Mouse (Mus musculus) CH12.LX (cell line): ENCODE results near the gene Prkch. TPM values are rescaled to one million over a fixed set of nuclear protein-coding genes. Genes with fewer than 3 reads are reported as not detected.

Experiments used
- DNase-seq: peaks from one replicate; pipeline ENCODE4 v3.0.0-alpha.2; 2013; ENCODE audit errors: extremely low read depth
- H3K27ac ChIP-seq: 2 replicates; pipeline ENCODE4 v1.5.1; 2012; ENCODE audit warnings: low read depth, mild to moderate bottlenecking, control low read depth, moderate library complexity; ENCODE audit not compliant: insufficient read depth
- H3K27me3 ChIP-seq: replicated peaks from 2 replicates; pipeline ENCODE3; 2012; ENCODE audit warnings: inconsistent platforms
- H3K36me3 ChIP-seq, 2 experiments: replicated peaks in 1 of 2; 2 replicates each; pipeline versions ENCODE3 to v1.6.1; 2012; ENCODE audit warnings: inconsistent platforms in 1 of 2, low read length in 1 of 2, mild to moderate bottlenecking in 1 of 2, mixed read lengths in 1 of 2, moderate library complexity in 1 of 2; ENCODE audit not compliant: control insufficient read depth in 1 of 2, insufficient read depth in 1 of 2
- H3K4me1 ChIP-seq, 2 experiments: 2 replicates each; pipeline ENCODE4 v1.6.1; 2012; ENCODE audit warnings: inconsistent platforms in 1 of 2, moderate library complexity in 1 of 2; ENCODE audit not compliant: insufficient read depth in 2 of 2, control insufficient read depth in 1 of 2
- H3K4me2 ChIP-seq: 2 replicates; pipeline ENCODE4 v1.6.1; 2012; ENCODE audit warnings: low read depth, mild to moderate bottlenecking, control low read depth; ENCODE audit not compliant: poor library complexity, insufficient read depth, severe bottlenecking
- H3K4me3 ChIP-seq, 3 experiments: fragments of 150-350 bp in 1 of 3; sonication (generic) in 1 of 3; replicated peaks in 1 of 3; 2 replicates each; pipeline versions ENCODE3 to v1.5.1; 2011 to 2012; ENCODE audit warnings: low read depth in 2 of 3, low read length in 2 of 3, mild to moderate bottlenecking in 2 of 3, moderate library complexity in 2 of 3, control low read depth in 1 of 3, improper control_type of control experiment in 1 of 3, inconsistent platforms in 1 of 3, mixed read lengths in 1 of 3; ENCODE audit not compliant: poor library complexity in 1 of 3
- H3K79me2 ChIP-seq: replicated peaks from 2 replicates; pipeline ENCODE4 v1.6.1; 2012; ENCODE audit warnings: mild to moderate bottlenecking, moderate library complexity; ENCODE audit not compliant: control insufficient read depth, poor library complexity, insufficient read depth, severe bottlenecking; ENCODE audit errors: extremely low read depth
- H3K9ac ChIP-seq: 2 replicates; pipeline ENCODE4 v1.6.1; 2012; ENCODE audit warnings: low read depth, mild to moderate bottlenecking, control low read depth, moderate library complexity; ENCODE audit not compliant: insufficient read depth
- H3K9me3 ChIP-seq: replicated peaks from 2 replicates; pipeline ENCODE3; 2012; ENCODE audit warnings: low read length, inconsistent platforms, mixed read lengths
- BHLHE40 ChIP-seq: IDR thresholded peaks from 2 replicates; pipeline ENCODE4 v1.6.1; 2011; ENCODE audit warnings: mild to moderate bottlenecking, low read depth, low read length, improper control_type of control experiment
- CHD2 ChIP-seq: IDR thresholded peaks from 2 replicates; pipeline ENCODE4 v1.6.1; 2011; ENCODE audit warnings: low read length, improper control_type of control experiment
- E2F4 ChIP-seq: IDR thresholded peaks from 2 replicates; pipeline ENCODE4 v1.6.1; 2011; ENCODE audit warnings: low read depth, low read length, improper control_type of control experiment; ENCODE audit not compliant: insufficient replicate concordance
- ELF1 ChIP-seq: IDR thresholded peaks from 2 replicates; pipeline ENCODE4 v1.6.1; 2014; ENCODE audit warnings: low read depth, mild to moderate bottlenecking, inconsistent platforms, low read length, improper control_type of control experiment
- ETS1 ChIP-seq: conservative IDR thresholded peaks from 2 replicates; pipeline ENCODE4 v1.6.1; 2012; ENCODE audit warnings: low read depth, mild to moderate bottlenecking, inconsistent platforms, low read length, improper control_type of control experiment, moderate library complexity
- GABPA ChIP-seq: IDR thresholded peaks from 2 replicates; pipeline ENCODE4 v1.6.1; 2012; ENCODE audit warnings: low read depth, low read length, improper control_type of control experiment, inconsistent platforms; ENCODE audit not compliant: insufficient replicate concordance
- HCFC1 ChIP-seq: IDR thresholded peaks from 2 replicates; pipeline ENCODE4 v1.6.1; 2012; ENCODE audit warnings: low read depth, mild to moderate bottlenecking, inconsistent platforms, low read length, improper control_type of control experiment
- JUND ChIP-seq: conservative IDR thresholded peaks from 2 replicates; pipeline ENCODE4 v1.6.1; 2011; ENCODE audit warnings: low read depth, low read length, improper control_type of control experiment
- KAT2A ChIP-seq: IDR thresholded peaks from 2 replicates; pipeline ENCODE4 v1.6.1; 2012; ENCODE audit warnings: low read length, improper control_type of control experiment, inconsistent platforms; ENCODE audit not compliant: insufficient replicate concordance
- MAFK ChIP-seq: IDR thresholded peaks from 2 replicates; pipeline ENCODE4 v1.6.1; 2011; ENCODE audit warnings: low read length, improper control_type of control experiment; ENCODE audit not compliant: insufficient replicate concordance
- MAX ChIP-seq: IDR thresholded peaks from 2 replicates; pipeline ENCODE4 v1.6.1; 2011; ENCODE audit warnings: low read length, improper control_type of control experiment
- MEF2A ChIP-seq: IDR thresholded peaks from 2 replicates; pipeline ENCODE4 v1.6.1; 2014; ENCODE audit warnings: low read depth, mild to moderate bottlenecking, inconsistent platforms, low read length, improper control_type of control experiment, borderline replicate concordance
- MYC ChIP-seq: IDR thresholded peaks from 2 replicates; pipeline ENCODE4 v1.6.1; 2011; ENCODE audit warnings: low read depth, mild to moderate bottlenecking, improper control_type of control experiment, low read length
- NELFE ChIP-seq: IDR thresholded peaks from 2 replicates; pipeline ENCODE4 v1.6.1; 2011; ENCODE audit warnings: low read depth, low read length, improper control_type of control experiment
- PAX5 ChIP-seq: IDR thresholded peaks from 2 replicates; pipeline ENCODE4 v1.6.1; 2012; ENCODE audit warnings: low read length, inconsistent platforms, mixed read lengths
- POLR2A ChIP-seq: IDR thresholded peaks from 2 replicates; pipeline ENCODE4 v1.6.1; 2011; ENCODE audit warnings: low read depth, mild to moderate bottlenecking, improper control_type of control experiment, low read length
- SIN3A ChIP-seq: IDR thresholded peaks from 2 replicates; pipeline ENCODE4 v1.6.1; 2012; ENCODE audit warnings: low read length, improper control_type of control experiment, inconsistent platforms
- TCF12 ChIP-seq: IDR thresholded peaks from 2 replicates; pipeline ENCODE4 v1.6.1; 2014; ENCODE audit warnings: low read depth, mild to moderate bottlenecking, inconsistent platforms, low read length, improper control_type of control experiment
- UBTF ChIP-seq: IDR thresholded peaks from 2 replicates; pipeline ENCODE4 v1.6.1; 2012; ENCODE audit warnings: low read depth, mild to moderate bottlenecking, inconsistent platforms, low read length, improper control_type of control experiment, moderate library complexity
- ZC3H11A ChIP-seq: IDR thresholded peaks from 2 replicates; pipeline ENCODE4 v1.6.1; 2012; ENCODE audit warnings: low read depth, mild to moderate bottlenecking, inconsistent platforms, low read length, improper control_type of control experiment
- dilution Hi-C: fragments of 300-500 bp; cut with MboI; formaldehyde crosslinking; loops from 2 replicates; pipeline ENCODE4 v1.14.3; 2020; ENCODE audit warnings: low sequenced_read_pairs; ENCODE audit not compliant: extremely low pct_unique_long_range_greater_than_20kb, extremely low pct_ligation_motif_present
- in situ Hi-C: fragments of 300-500 bp; cut with MboI; formaldehyde crosslinking; loops from 3 replicates; pipeline ENCODE4 v1.14.3; 2019; ENCODE audit warnings: low sequenced_read_pairs, low pct_ligation_motif_present, low pct_unique_long_range_greater_than_20kb, mixed read lengths
- polyA plus RNA-seq: library from polyadenylated mRNA; unstranded; fragments of >175 nt; gene quantifications from 2 replicates; pipeline ENCODE4 v1.2.1, GENCODE M21; 2012; ENCODE audit warnings: low read depth; ENCODE audit not compliant: insufficient read length
- total RNA-seq, 2 experiments: library from RNA; depleted of rRNA; stranded (reverse); fragments of 300-350 nt in 1 of 2; fragments of >200 nt in 1 of 2; gene quantifications; 2 replicates each; pipeline ENCODE4 v1.2.3; 2012 to 2014

Gene Prkch
- total and polyA plus RNA-seq, 3 experiments = 0.76 to 2.3 (median 1.8) TPM

GRCm38 (mm10) chr12:73799671-73800070 is 215.1 kb downstream of the Prkch start:
- Histone ChIP-seq H3K27me3 (peaks cover 20% of the 10 kb centered on the region), H3K4me1 (peaks cover 0 to 9% of the 10 kb centered on the region in 2 experiments; a peak in 3 of 4 replicates), H3K4me3 (no peak overlapping the region), H3K4me2 (no peak overlapping the region), H3K36me3 (no peaks in the 10 kb centered on the region), H3K27ac (no peak overlapping the region), H3K9me3 (no peaks in the 10 kb centered on the region), H3K9ac (no peak overlapping the region), H3K79me2 (no peaks in the 10 kb centered on the region)
- no peak for TF ChIP-seq MEF2A
- TF ChIP-seq ELF1 = no peak
- no peak for TF ChIP-seq KAT2A
- TF ChIP-seq JUND = no peak
- no peak for TF ChIP-seq ETS1
- TF ChIP-seq NELFE = no peak
- no peak for TF ChIP-seq MYC
- no peak for TF ChIP-seq PAX5
- no peak for TF ChIP-seq CHD2
- no peak for TF ChIP-seq GABPA
- no peak for TF ChIP-seq ZC3H11A
- no peak for TF ChIP-seq MAFK
- TF ChIP-seq BHLHE40 = no peak
- TF ChIP-seq POLR2A = no peak
- no peak for TF ChIP-seq SIN3A
- no peak for TF ChIP-seq TCF12
- no peak for TF ChIP-seq HCFC1
- TF ChIP-seq MAX = no peak
- no peak for TF ChIP-seq E2F4
- no peak for DNase-seq
- dilution Hi-C loops = no loop called here
- in situ Hi-C loops = no loop called here

GRCm38 (mm10) chr12:73800886-73801285 is 216.3 kb downstream of the Prkch start:
- DNase-seq = no peak
- dilution Hi-C loops (no loop called here), in situ Hi-C loops (no loop called here)
- TF ChIP-seq UBTF (no peak), HCFC1 (no peak), JUND (no peak)
- H3K79me2 ChIP-seq = no peaks in the 10 kb centered on the region
- peaks cover 0 to 6% of the 10 kb centered on the region in 2 experiments; a peak in 2 of 4 replicates for H3K4me1 ChIP-seq
- H3K27me3 ChIP-seq = peaks cover 11% of the 10 kb centered on the region
- H3K36me3 ChIP-seq = no peaks in the 10 kb centered on the region
- H3K27ac ChIP-seq = no peak overlapping the region
- no peak overlapping the region for H3K9ac ChIP-seq
- H3K4me3 ChIP-seq = no peak overlapping the region
- no peaks in the 10 kb centered on the region for H3K9me3 ChIP-seq
- H3K4me2 ChIP-seq = no peak overlapping the region
